In the genomic region with DNA sequence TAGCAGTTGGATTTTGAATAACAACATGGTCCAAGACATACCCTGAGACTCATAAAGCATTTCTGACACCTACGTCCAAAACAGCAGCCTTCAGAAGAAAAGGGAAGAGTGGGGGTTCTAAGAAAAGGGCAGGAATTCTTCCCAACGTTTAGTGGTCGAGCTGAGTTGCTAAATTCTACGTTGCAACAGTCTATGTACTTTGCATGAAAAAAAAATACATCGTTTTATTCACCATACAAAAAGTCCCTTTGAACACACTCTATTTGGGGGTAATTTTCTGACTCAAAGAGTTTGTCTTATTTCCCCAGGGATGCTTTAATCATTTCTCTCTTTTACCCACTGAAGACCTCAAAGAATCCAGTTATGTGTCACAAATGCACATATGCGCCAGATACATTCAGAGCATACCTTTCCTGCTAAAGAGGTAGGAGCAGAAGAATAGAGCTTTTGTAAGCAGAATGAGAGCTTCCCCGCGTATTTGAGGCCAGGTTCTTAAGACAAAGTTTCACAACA, we compare ENCODE assay signal across 24 mouse cellular contexts.
"Had no signal": no experiment of that assay in that cellular context is flagged by ENCODE, and none has a peak within 500 bp of the region (broad histone marks: within the 10 kb centered on the region; RNA-seq: fewer than 3 reads in every experiment).

No protein-coding gene starts in this region.

- H3K9me3 ChIP-seq: heart, embryonic 10.5 days; heart, embryonic 12.5 days; hindbrain, embryonic 10.5 days; hindbrain, embryonic 12.5 days; intestine, embryonic 15.5 days; kidney, embryonic 15.5 days; limb, embryonic 12.5 days; liver, embryonic 13.5 days had no signal

- DNase-seq: gastrocnemius, postnatal 14 days; gastrocnemius, postnatal 36 days; heart, adult 18-20 months; heart, postnatal 10 days; heart, postnatal 4 days; kidney, adult 11 months; kidney, adult 2 months; kidney, adult 9 months; kidney, postnatal 14 days; kidney, postnatal 36 days; layer of hippocampus, adult 9-11 months; layer of hippocampus, postnatal 36 days; left cerebral cortex, postnatal 4 days; liver; liver, embryonic 13.5 days had no signal

- H3K36me3 ChIP-seq: heart, embryonic 10.5 days; heart, embryonic 12.5 days; hindbrain, embryonic 10.5 days; hindbrain, embryonic 12.5 days; intestine, embryonic 15.5 days; kidney, embryonic 15.5 days; limb, embryonic 12.5 days; liver, embryonic 13.5 days had no signal

- H3K4me3 ChIP-seq: heart, embryonic 10.5 days; heart, embryonic 12.5 days; hindbrain, embryonic 10.5 days; hindbrain, embryonic 12.5 days; intestine, embryonic 15.5 days; kidney, embryonic 15.5 days; limb, embryonic 12.5 days; liver, embryonic 13.5 days had no signal

- H3K4me1 ChIP-seq: heart, embryonic 10.5 days; heart, embryonic 12.5 days; hindbrain, embryonic 10.5 days; hindbrain, embryonic 12.5 days; intestine, embryonic 15.5 days; kidney, embryonic 15.5 days; limb, embryonic 12.5 days; liver, embryonic 13.5 days had no signal

- H3K27me3 ChIP-seq: heart, embryonic 12.5 days; hindbrain, embryonic 12.5 days; intestine, embryonic 15.5 days; kidney, embryonic 15.5 days; limb, embryonic 12.5 days; liver, embryonic 13.5 days had no signal

- H3K27ac ChIP-seq: heart, embryonic 10.5 days; hindbrain, embryonic 10.5 days; hindbrain, embryonic 12.5 days; hindbrain, embryonic 14.5 days; intestine, embryonic 15.5 days; kidney, embryonic 15.5 days; kidney, postnatal 0 days; limb, embryonic 12.5 days; liver, embryonic 13.5 days had no signal
